Mouse (Mus musculus): Measurements from ENCODE around the gene Ssmem1.
A peak's percentile ranks its signal among the peaks of the same experiment; 100 is the strongest.

The Ssmem1 gene

DNA sequence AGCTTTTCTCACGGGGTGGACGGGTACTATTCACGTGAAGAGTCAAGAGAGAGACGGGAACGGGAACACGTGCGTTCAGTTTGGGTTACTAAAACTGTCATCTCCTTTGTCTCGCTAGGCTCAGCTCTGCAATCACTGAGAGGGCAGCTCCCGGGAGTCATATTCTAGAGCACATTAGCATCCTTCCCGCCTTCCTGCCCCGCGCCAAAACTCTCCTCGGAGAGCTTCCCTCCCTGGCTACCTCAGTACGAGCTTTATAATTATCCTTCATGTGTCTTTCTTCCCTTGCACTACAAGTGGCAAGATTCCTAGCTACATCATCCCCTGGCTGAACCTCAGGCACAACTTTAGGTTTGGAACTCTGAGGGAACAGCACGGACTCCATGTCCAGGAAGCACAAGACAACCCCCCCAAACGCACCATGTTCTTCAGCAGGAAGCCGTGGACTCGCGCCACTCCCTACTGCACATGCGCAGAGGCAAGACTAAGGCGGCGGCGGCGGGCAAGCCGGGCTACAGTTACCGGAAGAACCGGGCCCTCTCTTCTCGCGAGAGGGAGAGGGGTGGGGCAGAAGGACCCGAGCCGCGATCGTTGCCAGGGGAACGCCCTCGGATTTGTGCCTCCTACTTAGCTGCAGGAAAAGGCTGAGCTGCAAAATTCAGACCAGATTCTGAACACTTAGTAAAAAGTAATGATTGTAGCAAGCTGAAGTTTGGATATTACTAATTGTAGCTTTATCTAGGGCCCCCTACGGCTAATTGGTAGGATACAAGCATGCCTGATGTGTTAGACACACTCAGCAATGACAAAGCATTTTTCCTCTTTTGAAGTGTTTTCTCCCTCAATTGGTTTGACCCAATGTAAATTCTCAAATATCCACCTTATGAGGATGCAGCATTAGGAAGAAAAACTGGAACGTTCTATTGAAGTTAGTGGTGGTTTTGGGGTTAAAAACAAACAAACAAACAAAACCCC, at the start of gene Ssmem1, which contains the start of gene Tmem209:
Gene Ssmem1 (plus strand): TSS at position 585 of the 975 bp plus-strand sequence.
Gene Tmem209 (minus strand): TSS at position 519 of the 975 bp plus-strand sequence.
- DNase-seq (ENCODE audit: extremely low spot score): peak; percentile 99

DNA sequence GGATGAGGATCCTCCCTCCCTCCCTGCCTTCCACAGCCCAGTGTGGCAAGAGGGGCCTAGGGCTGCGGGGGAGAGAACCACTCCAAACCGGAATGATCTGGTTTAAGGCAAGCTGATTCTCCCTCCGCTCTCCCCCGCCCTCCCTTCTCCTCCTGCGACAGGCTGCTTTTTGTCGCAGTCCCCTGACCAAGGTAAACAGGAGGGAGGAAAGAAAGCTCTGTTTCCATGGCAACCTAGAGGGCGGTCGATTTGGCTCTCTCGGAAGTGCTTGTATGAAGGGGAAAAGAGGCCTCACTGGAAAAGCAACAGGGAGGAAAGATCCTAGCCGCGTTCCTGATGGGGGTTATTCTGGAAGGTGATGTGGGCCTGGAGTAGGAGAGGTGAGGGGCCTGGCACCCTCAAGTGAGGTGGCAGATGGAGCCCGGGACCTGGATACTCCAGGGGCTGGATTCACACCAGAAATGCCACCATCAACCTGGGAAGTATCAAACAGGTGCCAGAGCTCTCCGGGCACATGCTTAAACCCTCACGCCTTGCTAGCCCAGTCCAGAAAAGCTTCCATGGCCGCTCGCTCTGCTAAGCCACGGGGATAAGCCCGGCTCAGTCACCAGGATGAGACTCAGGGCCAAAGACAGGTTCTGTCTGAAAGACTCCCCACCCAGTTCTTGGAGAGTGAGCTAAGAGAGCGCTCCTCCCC, 48.8 kb upstream of the Ssmem1 start:
- DNase-seq (ENCODE audit: extremely low spot score): peak; percentile 93

DNA sequence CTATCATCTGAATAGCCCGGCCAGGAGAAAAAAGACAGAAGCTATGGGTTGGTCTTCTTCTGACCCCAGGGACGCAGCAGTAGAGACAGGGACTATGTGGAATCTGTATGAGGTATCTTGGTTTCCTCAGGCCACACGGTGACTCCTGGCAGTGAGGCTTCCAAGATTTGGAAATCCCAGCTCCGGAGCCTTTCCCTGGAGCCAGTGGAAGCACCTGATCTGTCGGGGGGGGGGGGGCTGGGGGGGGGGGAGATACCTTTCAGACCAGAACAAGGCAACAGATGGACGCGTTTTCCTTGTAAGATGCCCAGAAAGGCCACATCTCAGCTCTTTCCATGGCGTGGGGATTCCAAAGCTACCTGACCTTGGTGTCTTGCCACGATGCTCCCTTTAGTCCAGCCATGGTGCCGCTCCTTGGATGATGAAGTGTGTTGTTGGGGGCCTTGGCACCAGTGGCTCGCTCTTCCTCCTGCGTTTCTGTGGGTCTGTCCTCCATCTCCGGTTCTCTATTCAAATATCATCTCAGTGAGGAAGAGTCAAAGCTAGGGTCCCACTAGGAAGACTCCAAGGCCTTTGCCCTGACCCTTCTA, 47.8 kb upstream of the Ssmem1 start:
- no peak for DNase-seq (ENCODE audit: extremely low spot score)

DNA sequence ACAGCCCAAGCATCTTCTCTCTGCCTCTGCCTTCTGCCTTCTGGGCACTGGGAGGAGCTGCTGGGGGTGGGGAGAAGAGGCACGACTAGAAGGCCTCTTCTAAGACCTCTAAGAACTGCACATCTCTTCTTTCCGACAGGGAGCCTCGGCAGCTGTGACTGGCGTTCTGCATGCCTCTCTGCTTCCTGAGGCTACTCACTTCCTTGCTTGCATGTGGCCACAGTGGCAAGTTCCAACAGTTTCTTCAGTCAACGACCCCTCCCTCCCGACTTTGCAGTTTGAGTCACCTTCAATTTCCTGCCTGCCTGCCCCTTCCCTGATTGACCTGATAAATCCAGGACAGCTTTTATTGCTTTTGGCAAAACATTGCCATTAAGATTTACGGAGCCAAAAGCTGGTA, 46.8 kb upstream of the Ssmem1 start:
- peak; percentile 28 for DNase-seq (ENCODE audit: extremely low spot score)

DNA sequence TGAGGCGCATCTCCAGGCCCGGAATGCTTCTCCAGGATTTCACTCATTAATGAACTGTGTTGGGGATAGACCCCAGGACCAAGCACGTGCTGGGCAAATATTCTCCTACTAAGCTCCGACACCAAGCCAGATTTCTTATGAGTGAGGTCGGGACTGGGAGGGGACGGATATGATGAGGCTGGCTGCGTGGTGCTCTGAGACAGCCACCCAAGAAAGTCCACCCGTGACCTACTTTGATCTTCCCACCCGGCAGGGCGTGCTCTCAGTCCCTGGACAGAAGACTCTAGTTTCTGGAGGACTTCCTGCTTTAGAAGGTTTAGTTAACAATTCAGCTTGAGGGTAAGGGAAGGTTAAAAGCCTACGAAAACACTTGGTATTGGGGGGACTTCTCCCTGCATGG, 44.1 kb upstream of the Ssmem1 start:
- no peak for DNase-seq (ENCODE audit: extremely low spot score)

DNA sequence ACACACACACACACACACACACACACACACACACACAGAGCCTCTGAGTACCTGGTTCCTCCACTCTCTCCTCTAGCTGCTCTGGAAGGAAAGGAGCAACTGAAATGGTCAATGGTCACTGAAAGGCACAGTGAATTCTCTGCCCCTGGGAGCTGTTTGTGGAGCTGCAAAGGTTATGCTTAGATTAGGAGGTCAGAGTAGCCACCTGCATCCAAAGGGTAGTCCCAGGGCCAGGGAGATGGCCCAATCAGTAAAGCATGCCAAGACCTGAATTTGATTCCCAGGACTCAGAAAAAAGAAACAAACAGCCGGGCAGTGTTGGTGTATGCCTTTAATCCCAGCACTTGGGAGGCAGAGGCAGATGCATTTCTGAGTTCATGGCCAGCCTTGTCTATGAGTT, 41.6 kb upstream of the Ssmem1 start:
- DNase-seq (ENCODE audit: extremely low spot score): no peak

DNA sequence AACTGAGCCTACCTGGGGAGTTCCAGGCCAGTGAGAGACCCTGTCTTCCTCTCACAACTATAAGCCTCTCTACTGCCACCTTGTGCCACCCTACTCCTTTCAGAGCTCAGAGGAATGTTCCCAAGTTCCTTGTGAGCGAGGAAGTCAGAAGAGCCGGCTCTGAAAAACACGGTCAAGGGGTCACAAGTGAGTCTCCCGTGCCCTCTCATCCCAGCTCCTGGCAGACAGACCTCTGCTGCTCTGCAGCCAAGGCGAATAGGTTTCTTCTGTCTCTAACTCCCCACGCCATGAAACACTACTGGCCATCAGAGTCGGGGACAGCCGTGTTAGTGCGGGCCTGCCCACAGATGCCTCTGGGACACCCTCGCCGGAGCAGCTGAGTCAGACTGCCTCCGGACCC, 41.0 kb upstream of the Ssmem1 start:
- peak; percentile 63 for DNase-seq (ENCODE audit: extremely low spot score)

DNA sequence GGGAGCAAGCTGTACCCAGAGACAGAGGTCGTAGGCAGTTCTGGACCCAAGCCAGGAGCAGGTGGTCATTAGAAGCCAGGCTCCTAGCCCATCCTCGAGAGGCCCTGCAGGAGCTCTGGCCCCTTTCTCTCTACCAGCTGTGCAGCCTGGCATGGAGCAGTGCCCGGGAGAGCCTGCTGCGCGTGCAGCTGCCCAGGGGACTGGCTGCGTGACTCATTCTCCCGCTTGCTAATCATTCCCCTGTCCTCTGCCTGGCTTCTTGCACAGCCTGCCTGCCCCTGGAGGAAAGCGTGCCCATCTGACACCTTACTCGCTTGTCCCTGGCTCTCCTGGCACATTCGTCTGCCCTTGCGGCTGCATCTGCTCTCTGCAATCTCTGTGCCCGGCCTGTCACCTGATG, 40.3 kb upstream of the Ssmem1 start:
- DNase-seq (ENCODE audit: extremely low spot score): no peak

DNA sequence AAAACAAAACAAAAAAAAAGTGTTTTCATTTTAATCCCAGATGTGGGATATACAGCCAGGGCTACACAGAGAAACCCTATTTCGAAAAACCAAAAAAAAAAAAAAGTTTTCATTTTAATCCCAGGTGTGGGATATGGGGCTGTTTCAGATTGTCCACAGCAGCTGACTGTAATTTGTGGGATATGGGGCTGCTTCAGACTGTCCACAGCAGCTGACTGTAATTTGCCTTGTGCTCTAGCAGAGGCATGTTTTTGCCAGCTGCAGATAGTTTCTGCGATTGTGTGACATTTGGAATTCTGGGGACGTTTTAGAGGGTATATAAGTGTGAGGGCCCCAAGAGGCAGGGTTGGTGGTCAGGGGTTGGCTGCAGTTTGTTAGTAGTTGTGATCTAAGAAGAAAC, 37.9 kb upstream of the Ssmem1 start:
- no peak for DNase-seq (ENCODE audit: extremely low spot score)

DNA sequence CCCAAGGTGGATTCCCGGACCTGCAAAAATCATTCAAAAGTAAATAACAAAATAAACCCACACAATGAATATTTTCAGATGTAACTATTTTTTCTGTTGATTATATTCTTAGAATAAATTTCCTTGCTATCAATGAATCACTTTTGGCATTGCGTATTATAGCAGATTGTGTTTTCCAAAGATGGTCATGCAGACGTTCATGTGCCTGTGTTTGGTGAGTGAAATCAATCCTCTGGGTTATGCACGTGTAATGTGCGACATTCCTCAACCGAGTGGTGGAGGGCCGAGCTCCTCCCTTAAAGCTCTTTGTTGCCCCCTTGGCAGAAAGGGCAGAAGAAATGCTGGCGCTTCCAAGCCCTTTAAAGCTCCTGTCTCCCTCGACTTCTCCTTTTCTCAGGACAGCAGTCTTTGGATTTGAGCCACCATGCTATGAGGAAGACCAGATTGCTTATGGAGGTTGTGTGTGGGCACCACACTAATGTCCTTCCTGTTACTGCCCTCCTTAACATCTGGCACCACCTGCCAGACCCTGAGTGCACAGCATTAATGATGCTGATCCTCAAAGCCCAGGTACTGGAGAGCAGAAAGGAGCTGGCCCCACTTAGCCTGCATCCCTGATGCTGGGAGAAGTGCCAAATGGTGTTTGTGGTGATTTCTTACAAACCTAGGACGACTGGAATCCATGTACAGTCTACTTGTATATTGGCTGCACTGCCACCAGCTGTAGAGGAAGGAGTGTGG, 33.5 kb upstream of the Ssmem1 start:
- no peak for DNase-seq (ENCODE audit: extremely low spot score)

DNA sequence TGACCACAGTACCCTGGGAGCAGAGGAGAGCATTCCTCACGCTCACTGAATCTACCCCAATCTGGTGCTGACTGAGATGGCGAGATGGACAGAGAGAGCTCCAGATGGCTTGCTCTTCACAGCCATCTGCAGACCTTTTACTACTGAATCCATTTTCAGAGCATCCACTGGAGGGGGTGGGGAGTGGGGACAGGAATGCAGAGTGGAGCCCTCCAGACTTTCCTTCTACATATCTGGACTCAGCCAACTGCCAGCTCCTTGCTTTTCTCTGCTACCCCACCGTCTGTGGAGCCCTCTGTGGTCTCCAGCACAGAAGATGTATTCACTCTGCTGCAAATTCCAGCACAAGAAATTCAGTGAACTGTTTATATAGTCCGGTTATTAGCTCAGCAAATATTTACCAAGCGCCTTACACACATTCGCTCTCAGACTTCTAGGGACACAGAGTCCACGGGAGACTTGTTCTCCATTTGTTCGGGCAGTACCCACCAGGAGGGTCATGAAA, 32.4 kb upstream of the Ssmem1 start:
- DNase-seq (ENCODE audit: extremely low spot score): no peak

DNA sequence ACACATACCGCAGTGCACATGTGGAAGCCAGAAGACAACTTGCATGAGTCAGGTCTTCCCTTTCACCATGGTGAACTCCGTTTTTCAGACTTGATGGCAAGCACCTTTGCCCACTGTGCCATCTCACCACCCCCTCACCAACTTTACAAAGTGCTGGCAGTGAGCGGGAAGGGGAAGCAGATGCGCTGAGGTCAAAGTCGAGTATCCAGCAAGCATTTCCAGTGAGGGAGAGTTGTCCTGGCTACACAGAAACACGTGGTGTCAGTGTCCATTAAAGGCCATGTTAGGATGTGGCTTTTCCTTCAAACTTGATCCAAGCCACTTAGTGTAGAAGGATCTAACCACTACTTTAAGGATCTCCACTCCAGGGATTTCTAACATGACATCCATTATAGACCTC, 31.9 kb upstream of the Ssmem1 start:
- DNase-seq (ENCODE audit: extremely low spot score): no peak

DNA sequence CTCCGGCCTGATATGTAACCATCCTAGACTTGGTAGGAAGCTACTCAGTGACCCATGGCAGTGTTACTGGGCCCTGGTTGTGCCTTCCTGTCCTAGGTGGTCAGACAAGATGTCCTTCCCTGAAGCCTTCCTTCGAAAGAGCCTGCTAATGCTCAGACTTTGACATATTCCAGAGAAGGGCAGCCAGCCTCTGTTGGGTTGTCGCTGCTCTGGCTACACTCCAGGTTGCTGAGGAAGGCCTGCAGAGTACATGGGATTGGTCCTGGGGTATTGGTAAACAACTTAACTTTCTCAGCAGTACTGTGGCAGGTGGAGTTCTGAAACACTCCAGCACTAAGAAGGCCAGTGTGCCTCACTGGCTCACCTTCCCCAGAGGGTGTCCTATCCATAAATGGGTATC, 30.2 kb upstream of the Ssmem1 start:
- no peak for DNase-seq (ENCODE audit: extremely low spot score)

DNA sequence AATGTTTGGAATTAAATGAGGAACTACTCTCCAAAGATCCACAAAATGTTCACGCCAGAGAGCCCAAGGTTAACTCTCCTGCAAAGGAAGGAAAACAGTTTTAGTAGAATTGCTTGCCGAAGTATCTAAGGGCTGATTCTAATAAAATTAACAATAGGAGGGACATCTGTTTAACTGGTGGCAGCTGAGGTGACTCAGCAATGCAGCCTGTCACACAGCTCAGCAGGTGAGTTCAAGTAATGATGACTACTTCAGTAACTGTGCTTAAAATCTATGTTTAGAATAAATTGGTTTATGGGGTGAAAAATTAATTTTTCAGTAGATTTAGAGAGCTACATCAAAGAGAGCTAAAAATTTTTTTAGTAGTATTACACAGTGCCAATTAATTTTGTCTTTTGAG, 26.7 kb upstream of the Ssmem1 start:
- no peak for DNase-seq (ENCODE audit: extremely low spot score)

DNA sequence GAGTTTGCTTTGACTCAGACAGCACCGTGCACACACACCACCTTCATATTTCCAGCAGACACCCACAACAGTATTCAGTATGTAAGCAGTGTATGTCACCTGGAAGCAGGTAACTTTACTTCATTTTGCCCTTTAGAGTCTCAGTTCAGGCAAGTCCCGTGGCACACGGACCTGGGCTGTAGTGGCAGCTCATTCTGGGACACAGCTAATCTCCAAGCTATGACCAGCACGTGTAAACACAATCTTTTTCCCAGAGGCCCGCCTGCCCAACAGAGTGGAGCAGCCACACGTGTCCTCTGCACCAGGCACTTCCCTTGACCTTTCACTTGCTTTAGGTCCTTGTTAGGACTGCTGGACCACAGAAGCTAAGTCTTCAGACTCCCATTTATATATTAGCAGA, 23.1 kb upstream of the Ssmem1 start:
- no peak for DNase-seq (ENCODE audit: extremely low spot score)

DNA sequence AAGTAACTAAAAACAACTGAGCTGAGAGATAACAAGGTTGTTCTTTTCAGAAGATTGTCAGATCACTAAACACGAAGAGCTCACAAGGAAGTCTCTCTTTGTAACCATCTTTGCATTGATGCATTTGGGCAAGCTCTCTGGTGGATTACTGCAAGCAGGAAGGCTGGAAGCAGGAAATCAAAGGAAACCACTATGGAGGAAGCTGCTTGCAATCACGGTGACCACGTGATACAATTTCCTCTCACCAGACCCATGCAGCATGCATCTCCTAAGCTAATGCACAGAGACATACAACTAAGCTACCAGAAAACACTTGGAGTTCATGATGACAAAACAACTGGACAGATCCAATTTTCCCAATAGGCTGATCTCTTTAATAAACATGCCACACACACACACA, 10.6 kb upstream of the Ssmem1 start:
- no peak for DNase-seq (ENCODE audit: extremely low spot score)

DNA sequence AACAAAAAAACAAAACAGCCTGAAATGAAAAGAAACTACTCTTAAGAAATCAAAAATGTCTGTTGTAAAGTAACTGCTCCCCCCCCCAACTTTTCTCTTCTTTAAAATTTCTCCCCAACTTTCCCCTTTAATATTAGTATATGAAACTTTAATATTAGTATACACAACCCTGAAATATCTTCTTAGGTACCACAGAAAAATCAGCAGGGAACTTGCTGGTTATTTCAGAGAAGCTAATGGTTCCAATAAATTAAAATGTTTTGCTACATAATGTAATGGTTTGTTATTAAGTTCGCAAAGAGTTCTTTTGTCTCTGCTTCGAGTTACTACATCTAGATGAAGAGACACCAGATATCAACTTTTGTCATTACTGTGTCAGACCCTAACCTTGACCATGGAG, 825 bp upstream of the Ssmem1 start:
- no peak for DNase-seq (ENCODE audit: extremely low spot score)

DNA sequence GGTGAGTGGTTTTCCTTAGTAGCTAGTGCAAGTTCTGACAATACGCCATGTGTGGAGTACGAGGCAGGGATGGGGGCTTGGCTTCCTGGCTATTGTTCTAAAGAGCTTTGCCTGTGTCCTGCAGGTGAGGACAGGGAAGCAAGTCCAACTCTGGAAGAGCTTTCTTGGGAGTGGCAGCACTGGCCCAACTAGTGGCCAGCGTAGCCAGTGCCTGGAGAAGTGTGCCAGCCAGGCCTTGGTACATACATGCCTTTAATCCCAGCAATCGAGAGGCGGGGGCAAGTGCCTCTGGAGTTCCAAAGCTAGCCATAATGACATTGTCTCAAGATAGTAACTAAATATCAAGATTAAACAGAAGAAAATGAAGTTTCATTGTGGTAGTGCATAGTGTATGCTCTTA, 642 bp downstream of the Ssmem1 start:
- DNase-seq (ENCODE audit: extremely low spot score): no peak

DNA sequence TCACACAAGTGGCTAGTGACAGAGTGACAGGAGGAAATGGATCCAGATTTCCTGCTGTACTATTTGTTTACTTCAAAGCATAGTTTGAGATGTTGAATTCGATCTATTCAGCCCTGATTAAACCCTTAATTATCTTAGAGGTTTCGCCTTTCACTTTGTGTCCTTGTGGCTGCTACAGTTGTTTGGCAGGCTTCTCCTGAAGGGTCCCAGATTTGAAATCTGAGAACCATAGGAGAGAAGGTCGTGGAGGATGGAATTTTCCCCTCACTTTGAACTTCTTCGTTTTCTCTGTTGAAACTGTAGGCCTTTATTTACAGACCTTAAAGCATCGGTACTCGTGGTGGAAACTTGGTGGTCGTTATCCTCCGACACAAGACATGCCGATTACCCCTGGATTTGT, 4.6 kb downstream of the Ssmem1 start:
- DNase-seq (ENCODE audit: extremely low spot score): peak; percentile 43

DNA sequence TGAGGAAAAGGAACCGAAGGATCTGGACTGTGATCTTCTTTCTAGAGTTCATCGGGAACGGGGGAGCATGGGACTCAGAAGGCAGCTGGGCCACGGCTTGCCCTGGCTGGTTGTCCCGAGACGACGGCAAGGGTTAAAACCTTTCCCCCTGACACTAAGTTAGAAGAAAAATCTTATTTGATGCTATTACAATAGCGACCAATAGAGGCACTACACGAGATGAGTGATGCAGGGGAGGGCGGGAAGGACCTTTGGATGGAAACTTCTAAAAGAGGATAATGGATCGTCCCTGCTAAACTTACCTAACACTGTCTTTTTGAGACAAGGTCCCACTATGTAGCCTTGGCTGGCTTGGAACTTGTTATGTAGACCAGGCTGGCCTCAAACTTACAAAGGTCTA, 10.8 kb downstream of the Ssmem1 start:
- no peak for DNase-seq (ENCODE audit: extremely low spot score)

DNA sequence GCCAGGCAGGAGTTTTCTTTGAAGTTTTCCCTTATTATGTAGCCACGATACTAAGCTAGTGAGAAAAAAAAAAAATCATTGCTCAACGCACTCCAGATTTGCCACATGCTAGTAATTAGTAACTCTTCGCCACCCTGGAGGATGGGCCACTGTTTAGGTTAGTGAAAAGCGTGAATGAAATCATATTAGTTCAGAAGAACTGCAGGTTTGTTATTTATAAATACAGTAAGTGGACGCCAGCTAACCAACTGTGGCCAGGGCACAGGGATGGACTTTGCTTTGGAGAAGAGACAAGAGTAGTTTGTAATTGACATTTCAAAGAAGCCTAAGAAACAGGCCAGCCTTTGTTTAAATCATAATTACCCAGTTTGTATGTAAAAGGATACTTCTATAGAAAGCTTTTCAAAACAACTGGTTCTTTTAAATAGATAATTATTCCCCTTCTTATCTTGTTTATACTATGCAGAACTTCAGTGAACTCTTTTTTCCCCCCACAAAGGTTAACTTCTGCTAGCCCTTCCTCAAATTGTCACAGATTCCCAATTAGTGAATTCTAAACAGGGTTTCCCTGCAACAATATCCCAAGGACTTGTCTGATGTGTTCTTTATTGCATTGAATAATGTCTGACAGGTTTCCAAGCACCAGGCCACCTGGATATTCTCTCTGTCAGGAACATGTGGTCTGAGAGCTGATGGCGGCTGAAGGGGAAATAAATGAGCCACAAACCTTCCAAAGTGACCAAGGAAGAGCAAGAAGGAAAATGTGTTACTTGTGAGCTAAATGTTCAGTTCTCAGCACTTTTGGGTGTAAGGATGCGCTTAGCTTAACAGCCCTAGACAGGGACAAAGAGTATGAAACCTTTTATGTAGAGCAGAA, 16.0 kb downstream of the Ssmem1 start:
- DNase-seq (ENCODE audit: extremely low spot score): peak; percentile 62

Data from embryo, embryonic 9.5 days (tissue).